Comparison of ENCODE assay signal across 15 mouse cellular contexts in genomic region chr19:15726785-15727406, GRCm38 (mm10).
A peak's percentile ranks its signal among the peaks of the same experiment; 100 is the strongest.
DNase-seq lines count a peak whose midpoint lies in the region; ATAC-seq lines count a peak whose summit lies in the region.
"Had no signal": no experiment of that assay in that cellular context is flagged by ENCODE, and none has a peak within 500 bp of the region (broad histone marks: within the 10 kb centered on the region; RNA-seq: fewer than 3 reads in every experiment).

No protein-coding gene starts in this region.

- 0 out of 2 replicates have a peak overlapping the region, but pooled peaks have one; percentile 4 for H3K4me2 ChIP-seq in embryonic facial prominence, embryonic 12.5 days (replicated peaks)
- H3K4me2 ChIP-seq in hindbrain, embryonic 12.5 days (replicated peaks) = no peak overlapping the region
- peak overlapping the region; percentile 6; the same call in 1 of the 2 replicates for H3K4me2 ChIP-seq in midbrain, embryonic 14.5 days (ENCODE audit: low read length)
- H3K4me2 ChIP-seq: heart, embryonic 13.5 days; limb, embryonic 13.5 days; lung, embryonic 15.5 days had no signal

- no peaks in the 10 kb centered on the region for H3K27me3 ChIP-seq in embryonic facial prominence, embryonic 12.5 days
- H3K27me3 ChIP-seq in hindbrain, embryonic 12.5 days = peaks cover 23% of the 10 kb centered on the region
- H3K27me3 ChIP-seq in midbrain, embryonic 14.5 days (ENCODE audit: control insufficient read depth, insufficient read depth, low read length) = peaks cover 33% of the 10 kb centered on the region
- H3K27me3 ChIP-seq: heart, embryonic 13.5 days; limb, embryonic 13.5 days; lung, embryonic 15.5 days had no signal

- H3K27ac ChIP-seq in embryonic facial prominence, embryonic 12.5 days = no peak overlapping the region
- H3K27ac ChIP-seq in hindbrain, embryonic 12.5 days = peak overlapping the region; percentile 17; the same call in 1 of the 2 replicates
- H3K27ac ChIP-seq in midbrain, embryonic 14.5 days (replicated peaks; ENCODE audit: low read depth, low read length) = no peak overlapping the region
- H3K27ac ChIP-seq: gastrocnemius, adult 2 months; heart, embryonic 13.5 days; limb, embryonic 13.5 days; lung, embryonic 15.5 days; stomach, postnatal 0 days had no signal

- H3K4me1 ChIP-seq in embryonic facial prominence, embryonic 12.5 days = no peaks in the 10 kb centered on the region
- peaks cover 7% of the 10 kb centered on the region for H3K4me1 ChIP-seq in hindbrain, embryonic 12.5 days
- no peaks in the 10 kb centered on the region for H3K4me1 ChIP-seq in midbrain, embryonic 14.5 days (ENCODE audit: control insufficient read depth, insufficient read depth, low read length)
- H3K4me1 ChIP-seq: heart, embryonic 13.5 days; limb, embryonic 13.5 days; lung, embryonic 15.5 days had no signal

- no peak overlapping the region for H3K4me3 ChIP-seq in embryonic facial prominence, embryonic 12.5 days
- no peak overlapping the region for H3K4me3 ChIP-seq in hindbrain, embryonic 12.5 days
- no peak overlapping the region for H3K4me3 ChIP-seq in midbrain, embryonic 14.5 days (replicated peaks; ENCODE audit: low read depth, low read length)
- H3K4me3 ChIP-seq: gastrocnemius, adult 2 months; heart, embryonic 13.5 days; limb, embryonic 13.5 days; lung, embryonic 15.5 days had no signal

- intact Hi-C loops in heart, postnatal 10 days (cut with DNase I) = no loop called here

- peak; percentile 56; the same call in 1 of the 2 replicates for ATAC-seq in embryonic facial prominence, embryonic 12.5 days (ENCODE audit: insufficient number of reproducible peaks, insufficient read depth, low FRiP score, low TSS enrichment)
- peak; percentile 90 for ATAC-seq in hindbrain, embryonic 12.5 days (ENCODE audit: low FRiP score)
- peak; percentile 77; the same call in 1 of the 2 replicates for ATAC-seq in midbrain, embryonic 14.5 days (ENCODE audit: low FRiP score, low TSS enrichment)

- DNase-seq in MN1 (ENCODE audit: low spot score) = peak; percentile 66
- DNase-seq in midbrain, embryonic 14.5 days = peak; percentile 72
- no peak for DNase-seq in urinary bladder, postnatal 36 days (ENCODE audit: low spot score in 2 of 2)
- DNase-seq in thymus, postnatal 14 days = no peak
- DNase-seq in urinary bladder, postnatal 10 days (ENCODE audit: low spot score) = no peak
- no peak for DNase-seq in heart, postnatal 10 days
- DNase-seq: B cell, adult 2 months; gastrocnemius, adult 2 months; kidney, adult 11 months had no signal

- H3K9me3 ChIP-seq in embryonic facial prominence, embryonic 12.5 days = no peaks in the 10 kb centered on the region
- H3K9me3 ChIP-seq in hindbrain, embryonic 12.5 days (replicated peaks) = no peaks in the 10 kb centered on the region
- peaks cover 3% of the 10 kb centered on the region; the same call in 1 of the 2 replicates for H3K9me3 ChIP-seq in midbrain, embryonic 14.5 days (ENCODE audit: control insufficient read depth, low read length)
- H3K9me3 ChIP-seq: limb, embryonic 13.5 days; lung, embryonic 15.5 days had no signal

- WGBS in embryonic facial prominence, embryonic 12.5 days = 16% methylated on average over 13 of the region's 13 CpGs
- WGBS in hindbrain, embryonic 12.5 days = 31% methylated on average over 13 of the region's 13 CpGs
- 24% methylated on average over 13 of the region's 13 CpGs for WGBS in midbrain, embryonic 14.5 days

- H3K9ac ChIP-seq in embryonic facial prominence, embryonic 12.5 days = no peak overlapping the region
- no peak overlapping the region for H3K9ac ChIP-seq in hindbrain, embryonic 12.5 days
- H3K9ac ChIP-seq in midbrain, embryonic 14.5 days (replicated peaks; ENCODE audit: low read length) = no peak overlapping the region
- H3K9ac ChIP-seq: heart, embryonic 13.5 days; limb, embryonic 13.5 days; lung, embryonic 15.5 days had no signal

- H3K36me3 ChIP-seq in embryonic facial prominence, embryonic 12.5 days = no peaks in the 10 kb centered on the region
- H3K36me3 ChIP-seq in hindbrain, embryonic 12.5 days = no peaks in the 10 kb centered on the region
- H3K36me3 ChIP-seq in midbrain, embryonic 14.5 days (ENCODE audit: control insufficient read depth, insufficient read depth, low read length) = no peaks in the 10 kb centered on the region
- H3K36me3 ChIP-seq: heart, embryonic 13.5 days; limb, embryonic 13.5 days; lung, embryonic 15.5 days had no signal

Comparison
In these comparisons a context has a peak if more than half of its experiments do, and no peak if none do; other contexts are left out.
1. DNase-seq: peak in MN1 (single experiment) and midbrain, embryonic 14.5 days (single experiment); none in urinary bladder, postnatal 36 days (0 of 2), thymus, postnatal 14 days (single experiment), urinary bladder, postnatal 10 days (single experiment) and heart, postnatal 10 days (0 of 2).
2. Peak in every context shown above with its lines, with median percentiles within 50 percentile points of each other: ATAC-seq.